Mouse (Mus musculus) lung, embryonic 14.5 days (tissue): ENCODE results near the gene Gpat3. TPM values are rescaled to one million over a fixed set of nuclear protein-coding genes. Genes with fewer than 3 reads are reported as not detected.

Source experiments
- ATAC-seq: fragments of 200-750 bp; cut with Nextera tagmentation; 2 replicates; pipeline ENCODE4 v1.8.0; 2017; ENCODE audit warnings: mild to moderate bottlenecking, moderate TSS enrichment, moderate library complexity; ENCODE audit not compliant: insufficient read depth
- DNase-seq: peaks from one replicate; pipeline ENCODE4 v3.0.0-alpha.2; 2015
- H3K27ac ChIP-seq: fragments of 300-500 bp; sonication (generic); 2 replicates; pipeline ENCODE4 v1.5.1; 2014; ENCODE audit warnings: low read depth, mild to moderate bottlenecking, moderate library complexity
- H3K27me3 ChIP-seq: fragments of 300-500 bp; sonication (generic); 2 replicates; pipeline ENCODE4 v1.6.1; 2014; ENCODE audit warnings: low read length, control low read depth; ENCODE audit not compliant: insufficient read depth
- H3K36me3 ChIP-seq: fragments of 300-500 bp; sonication (generic); 2 replicates; pipeline ENCODE4 v1.6.1; 2014; ENCODE audit warnings: control low read depth; ENCODE audit not compliant: insufficient read depth
- H3K4me1 ChIP-seq: fragments of 300-500 bp; sonication (generic); 2 replicates; pipeline ENCODE4 v1.6.1; 2014; ENCODE audit warnings: antibody characterized with exemption, control low read depth; ENCODE audit not compliant: insufficient read depth
- H3K4me2 ChIP-seq: fragments of 300-500 bp; sonication (generic); 2 replicates; pipeline ENCODE4 v1.6.1; 2014; ENCODE audit warnings: mild to moderate bottlenecking
- H3K4me3 ChIP-seq: fragments of 300-500 bp; sonication (generic); 2 replicates; pipeline ENCODE4 v1.5.1; 2014; ENCODE audit warnings: low read depth, low read length
- H3K9ac ChIP-seq: fragments of 300-500 bp; sonication (generic); 2 replicates; pipeline ENCODE4 v1.6.1; 2014
- H3K9me3 ChIP-seq: fragments of 300-500 bp; sonication (generic); 2 replicates; pipeline ENCODE4 v1.6.1; 2016; ENCODE audit warnings: low read depth, low read length, control low read depth
- CTCF ChIP-seq: IDR thresholded peaks from 2 replicates; pipeline ENCODE4 v1.5.1; 2016; ENCODE audit warnings: antibody characterized with exemption, low read depth
- WGBS: fragments of 180-500 bp; shearing (Covaris S2); extraction: QIAGEN DNeasy Blood & Tissue Kit; methylation state at CpG from one replicate; pipeline ENCODE4 v1.1.7; 2014; 5-methylcytosine and 5-hydroxymethylcytosine counted together
- polyA plus RNA-seq: library from polyadenylated mRNA; unstranded; fragments of >200 nt; fragmentation: Nextera tagmentation; extraction: Ambion mirVana; gene quantifications from 2 replicates; pipeline ENCODE4 v1.2.1, GENCODE M21; 2014

The Gpat3 gene
- polyA plus RNA-seq, 1 experiment from 2014 or later = 0.63 TPM

GRCm38 (mm10) chr5:100844485-100844884, 1.0 kb upstream of the Gpat3 start:
- Histone ChIP-seq H3K27ac (no peak overlapping the region), H3K9me3 (peaks cover 8% of the 10 kb centered on the region), H3K4me3 (no peak overlapping the region), H3K36me3 (no peaks in the 10 kb centered on the region), H3K4me1 (peaks cover 3% of the 10 kb centered on the region; the same call in 1 of the 2 replicates), H3K4me2 (no peak overlapping the region), H3K27me3 (peaks cover 32% of the 10 kb centered on the region; the same call in 1 of the 2 replicates), H3K9ac (no peak overlapping the region)
- ATAC-seq (no peak), DNase-seq (peak; percentile 46)
- WGBS = 39% methylated on average over 3 of the region's 3 CpGs
- no peak for TF ChIP-seq CTCF

DNA sequence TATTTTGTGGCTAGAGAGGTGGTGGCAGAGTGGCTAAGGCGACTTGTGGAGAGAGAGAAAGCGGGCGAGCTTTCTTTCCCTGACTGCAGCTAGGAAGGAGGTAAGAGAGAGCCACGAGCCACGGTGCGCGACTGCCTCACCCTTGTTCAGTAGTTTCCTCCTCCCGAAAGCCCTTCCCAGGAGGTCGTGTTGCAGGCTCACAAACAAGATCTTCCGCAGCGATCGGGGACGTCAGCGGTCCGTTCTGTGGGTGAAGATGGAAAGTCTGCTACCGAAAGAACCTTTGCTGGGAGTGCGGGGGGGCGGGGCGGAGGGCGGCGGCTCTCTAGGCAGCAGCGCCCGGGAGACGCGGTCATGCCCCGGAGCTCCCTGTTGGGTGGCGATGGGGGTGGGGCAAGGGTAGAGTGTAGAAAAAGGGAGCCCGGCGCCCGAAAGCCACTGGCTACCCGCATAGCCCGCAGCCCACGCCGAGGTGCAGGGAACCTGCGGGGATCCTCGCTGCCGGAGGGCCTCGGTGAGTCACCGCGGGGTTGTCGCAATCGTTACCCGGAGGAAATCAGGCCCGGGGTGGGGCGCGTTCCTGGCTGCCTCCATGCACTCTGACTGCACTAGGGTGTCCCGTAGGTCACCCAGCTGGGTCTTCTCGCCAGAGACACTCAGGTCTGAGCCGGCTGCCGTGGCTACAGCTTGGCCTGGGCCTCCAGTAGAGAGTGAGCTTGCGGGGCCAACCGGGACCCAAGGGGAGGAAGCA, 510 bp downstream of the Gpat3 start:
- Histone ChIP-seq H3K4me2 (peak overlapping the region; percentile 99), H3K4me1 (peaks cover 3% of the 10 kb centered on the region; the same call in 1 of the 2 replicates), H3K27me3 (peaks cover 32% of the 10 kb centered on the region; the same call in 1 of the 2 replicates), H3K27ac (peak overlapping the region; percentile 16; the same call in 1 of the 2 replicates), H3K36me3 (no peaks in the 10 kb centered on the region), H3K4me3 (peak overlapping the region; percentile 59), H3K9ac (peak overlapping the region; percentile 59), H3K9me3 (peaks cover 8% of the 10 kb centered on the region)
- DNase-seq (peak; percentile 64), ATAC-seq (peak; percentile 82)
- TF ChIP-seq CTCF = no peak
- under 1% methylated on average over 51 of the region's 52 CpGs for WGBS

- Histone ChIP-seq H3K4me1 (peaks cover 3% of the 10 kb centered on the region; the same call in 1 of the 2 replicates), H3K4me2 (peak overlapping the region; percentile 99), H3K27ac (no peak overlapping the region), H3K9me3 (peaks cover 8% of the 10 kb centered on the region), H3K27me3 (peaks cover 32% of the 10 kb centered on the region; the same call in 1 of the 2 replicates), H3K4me3 (peak overlapping the region; percentile 59), H3K9ac (peak overlapping the region; percentile 59), H3K36me3 (no peaks in the 10 kb centered on the region)
- ATAC-seq (no peak), DNase-seq (no peak)
- whole genome bisulfite sequencing = 1% methylated on average over 22 of the region's 22 CpGs
- no peak for TF ChIP-seq CTCF
Observed at GRCm38 (mm10) chr5:100846599-100846920, 1.0 kb downstream of the Gpat3 start.

- Histone ChIP-seq H3K4me3 (peak overlapping the region; percentile 59; the same call in 1 of the 2 replicates), H3K4me2 (peak overlapping the region; percentile 99), H3K4me1 (peaks cover 3% of the 10 kb centered on the region; the same call in 1 of the 2 replicates), H3K9me3 (peaks cover 3% of the 10 kb centered on the region), H3K36me3 (no peaks in the 10 kb centered on the region), H3K9ac (no peak overlapping the region), H3K27ac (no peak overlapping the region), H3K27me3 (peaks cover 32% of the 10 kb centered on the region; the same call in 1 of the 2 replicates)
- DNase-seq = no peak
- no peak for TF ChIP-seq CTCF
- 4% methylated on average over 2 of the region's 2 CpGs for WGBS
- ATAC-seq = no peak
Observed at GRCm38 (mm10) chr5:100847143-100847542, 1.6 kb downstream of the Gpat3 start.

DNA sequence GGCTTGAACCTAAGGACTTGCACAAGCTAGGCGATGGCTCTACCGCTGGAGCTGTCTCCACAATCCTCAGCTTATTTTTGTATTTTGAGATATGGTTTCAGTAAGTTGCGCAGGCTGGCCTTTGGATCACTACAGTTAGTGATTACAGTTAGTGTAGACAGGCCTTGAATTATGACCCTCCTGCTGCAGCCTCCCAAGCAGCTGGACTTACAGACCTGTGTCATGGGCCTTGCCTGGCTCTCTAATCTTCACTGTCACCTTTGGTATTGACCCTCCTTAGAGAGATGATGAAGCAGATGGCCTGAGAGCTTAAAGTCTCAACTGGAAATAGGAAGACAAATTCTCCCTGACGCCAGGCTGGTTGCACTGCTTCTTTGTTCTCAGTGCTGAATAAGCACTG, 8.4 kb downstream of the Gpat3 start:
- no peaks in the 10 kb centered on the region for H3K27me3 ChIP-seq
- TF ChIP-seq CTCF = no peak
- no peak overlapping the region for H3K9ac ChIP-seq
- H3K4me1 ChIP-seq = no peaks in the 10 kb centered on the region
- no peak overlapping the region for H3K27ac ChIP-seq
- no peaks in the 10 kb centered on the region for H3K36me3 ChIP-seq
- ATAC-seq (no peak), DNase-seq (no peak)
- 74% methylated on average over 4 of the region's 4 CpGs for WGBS
- H3K9me3 ChIP-seq = no peaks in the 10 kb centered on the region
- no peak overlapping the region for H3K4me2 ChIP-seq
- no peak overlapping the region for H3K4me3 ChIP-seq

DNA sequence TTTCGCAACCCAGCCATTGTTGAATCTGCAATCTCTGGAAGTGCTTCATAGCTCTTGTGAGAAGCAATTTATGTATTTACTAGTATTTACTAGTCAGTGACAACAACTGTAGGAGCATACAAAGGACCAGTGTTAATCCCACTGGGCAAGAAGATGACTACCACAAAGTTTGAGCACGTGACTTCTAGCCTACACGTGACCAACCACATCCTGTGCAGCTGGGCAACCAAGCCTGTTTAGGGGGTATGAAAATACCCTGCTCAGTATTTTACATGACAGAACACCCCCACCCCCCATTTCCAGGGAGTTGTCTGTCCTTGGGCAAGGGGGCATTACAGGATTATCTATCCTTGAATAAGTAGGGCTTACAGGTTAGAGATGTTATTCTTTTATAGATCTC, 11.0 kb downstream of the Gpat3 start:
- Histone ChIP-seq H3K9ac (no peak overlapping the region), H3K27ac (no peak overlapping the region), H3K9me3 (no peaks in the 10 kb centered on the region), H3K4me3 (no peak overlapping the region), H3K4me1 (no peaks in the 10 kb centered on the region), H3K36me3 (no peaks in the 10 kb centered on the region), H3K27me3 (no peaks in the 10 kb centered on the region), H3K4me2 (no peak overlapping the region)
- no peak for ATAC-seq
- no peak for DNase-seq
- 86% methylated on average over 3 of the region's 3 CpGs for WGBS
- no peak for TF ChIP-seq CTCF

GRCm38 (mm10) chr5:100860417-100861053, 15.0 kb downstream of the Gpat3 start:
- H3K4me1 ChIP-seq = no peaks in the 10 kb centered on the region
- ATAC-seq = peak; percentile 75
- no peaks in the 10 kb centered on the region for H3K9me3 ChIP-seq
- no peaks in the 10 kb centered on the region for H3K27me3 ChIP-seq
- peak; percentile 54 for DNase-seq
- no peak overlapping the region for H3K4me3 ChIP-seq
- H3K27ac ChIP-seq = no peak overlapping the region
- H3K9ac ChIP-seq = no peak overlapping the region
- H3K4me2 ChIP-seq = no peak overlapping the region
- no peak for TF ChIP-seq CTCF
- 44% methylated on average over 12 of the region's 12 CpGs for WGBS
- no peaks in the 10 kb centered on the region for H3K36me3 ChIP-seq
